Mouse (Mus musculus) kidney, embryonic 16.5 days (tissue): ENCODE data around the gene Klhdc8b. TPM values are rescaled to one million over a fixed set of nuclear protein-coding genes. Genes with fewer than 3 reads are reported as not detected.

Source experiments
- ATAC-seq: fragments of 200-750 bp; cut with Nextera tagmentation; 2 replicates; pipeline ENCODE4 v1.8.0; 2017; ENCODE audit warnings: moderate TSS enrichment; ENCODE audit not compliant: low FRiP score, low TSS enrichment
- H3K27ac ChIP-seq: fragments of 300-500 bp; sonication (generic); 2 replicates; pipeline ENCODE4 v1.5.1; 2014; ENCODE audit warnings: low read length
- H3K27me3 ChIP-seq: fragments of 300-500 bp; sonication (generic); 2 replicates; pipeline ENCODE4 v1.6.1; 2014; ENCODE audit warnings: low read length, control low read depth, mixed read lengths; ENCODE audit not compliant: insufficient read depth
- H3K36me3 ChIP-seq: fragments of 300-500 bp; sonication (generic); 2 replicates; pipeline ENCODE4 v1.6.1; 2014; ENCODE audit warnings: low read length, control low read depth, mixed read lengths; ENCODE audit not compliant: insufficient read depth
- H3K4me1 ChIP-seq: fragments of 300-500 bp; sonication (generic); 2 replicates; pipeline ENCODE4 v1.6.1; 2014; ENCODE audit warnings: low read length, control low read depth, mixed read lengths; ENCODE audit not compliant: insufficient read depth
- H3K4me2 ChIP-seq: fragments of 300-500 bp; sonication (generic); replicated peaks from 2 replicates; pipeline ENCODE4 v1.6.1; 2014; ENCODE audit warnings: low read depth, low read length
- H3K4me3 ChIP-seq: fragments of 300-500 bp; sonication (generic); 2 replicates; pipeline ENCODE4 v1.5.1; 2014; ENCODE audit warnings: mild to moderate bottlenecking, low read length
- H3K9ac ChIP-seq: fragments of 300-500 bp; sonication (generic); replicated peaks from 2 replicates; pipeline ENCODE4 v1.6.1; 2014; ENCODE audit warnings: low read length
- H3K9me3 ChIP-seq: fragments of 300-500 bp; sonication (generic); 2 replicates; pipeline ENCODE4 v1.6.1; 2016; ENCODE audit warnings: low read length, control low read depth
- WGBS: fragments of 180-500 bp; shearing (Covaris S2); extraction: QIAGEN DNeasy Blood & Tissue Kit; methylation state at CpG from one replicate; pipeline ENCODE4 v1.1.7; 2014; 5-methylcytosine and 5-hydroxymethylcytosine counted together
- polyA plus RNA-seq: library from polyadenylated mRNA; unstranded; fragments of >200 nt; fragmentation: Nextera tagmentation; extraction: Ambion mirVana; gene quantifications from 2 replicates; pipeline ENCODE4 v1.2.1, GENCODE M21; 2015

Klhdc8b gene
- polyA plus RNA-seq, 1 experiment from 2014 or later: 38.8 TPM

DNA sequence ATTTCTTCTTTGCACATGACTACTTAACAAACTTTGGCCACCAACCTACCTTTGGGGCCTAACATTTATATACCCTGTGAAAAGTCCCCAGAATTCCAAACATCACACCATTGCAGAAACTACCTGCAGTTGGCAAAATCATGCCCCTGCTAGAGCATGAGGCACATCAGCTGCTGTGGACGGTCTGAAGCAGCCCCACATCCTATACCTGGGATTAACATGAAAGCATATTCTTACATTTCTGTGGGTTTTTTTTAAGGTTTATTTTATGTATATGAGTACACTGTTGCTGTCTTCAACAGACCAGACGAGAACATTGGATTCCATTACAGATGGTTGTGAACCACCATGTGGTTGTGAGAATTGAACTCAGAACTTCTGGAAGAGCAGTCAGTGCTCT is 4.8 kb upstream of the Klhdc8b start:
- 81% methylated on average over 2 of the region's 2 CpGs for whole genome bisulfite sequencing
- Histone ChIP-seq H3K4me1 (peaks cover 15% of the 10 kb centered on the region), H3K9me3 (peaks cover 4% of the 10 kb centered on the region; the same call in 1 of the 2 replicates), H3K27me3 (no peaks in the 10 kb centered on the region), H3K4me3 (no peak overlapping the region), H3K9ac (no peak overlapping the region), H3K36me3 (peaks cover 40% of the 10 kb centered on the region), H3K4me2 (no peak overlapping the region), H3K27ac (no peak overlapping the region)
- ATAC-seq: no peak

GRCm38 (mm10) chr9:108463713-108464112 is 2.3 kb upstream of the Klhdc8b start:
- H3K4me3 ChIP-seq: no peak overlapping the region
- 90% methylated on average over 9 of the region's 9 CpGs for WGBS

DNA sequence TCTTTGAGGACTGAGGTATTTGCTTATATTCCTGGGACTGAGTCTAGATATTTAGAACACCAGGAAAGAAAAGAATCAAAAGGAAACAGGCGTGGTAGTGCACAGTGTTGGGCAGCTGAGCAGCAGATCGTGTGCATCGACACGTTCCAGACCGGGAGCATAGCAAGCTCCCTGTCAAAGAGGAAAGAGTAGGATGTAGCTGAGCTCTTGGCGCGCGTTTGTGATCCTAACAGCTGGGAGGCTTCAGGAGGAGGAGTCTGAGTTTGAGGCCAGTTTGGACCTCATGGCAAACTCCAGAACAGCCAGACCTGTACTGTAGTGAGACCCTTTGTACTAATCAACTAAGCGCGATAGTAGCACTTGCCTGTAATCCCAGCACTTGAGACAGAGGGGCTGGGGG is 811 bp upstream of the Klhdc8b start:
- Histone ChIP-seq H3K9me3 (no peaks in the 10 kb centered on the region), H3K4me1 (peaks cover 17% of the 10 kb centered on the region), H3K9ac (0 out of 2 replicates have a peak overlapping the region, but pooled peaks have one; percentile 7), H3K4me2 (peak overlapping the region; percentile 85), H3K27me3 (no peaks in the 10 kb centered on the region), H3K36me3 (peaks cover 35% of the 10 kb centered on the region), H3K4me3 (no peak overlapping the region; the same call in 1 of the 2 replicates), H3K27ac (peak overlapping the region; percentile 96)
- peak; percentile 46; the same call in 1 of the 2 replicates for ATAC-seq
- 52% methylated on average over 10 of the region's 10 CpGs for WGBS

More at GRCm38 (mm10) chr9:108463713-108464112, 2.3 kb upstream of the Klhdc8b start:
- Histone ChIP-seq H3K9ac (no peak overlapping the region), H3K36me3 (peaks cover 40% of the 10 kb centered on the region), H3K9me3 (peaks cover 4% of the 10 kb centered on the region; the same call in 1 of the 2 replicates), H3K27ac (no peak overlapping the region), H3K4me1 (peaks cover 17% of the 10 kb centered on the region), H3K4me2 (no peak overlapping the region), H3K27me3 (no peaks in the 10 kb centered on the region)
- ATAC-seq: no peak

- H3K36me3 ChIP-seq: peaks cover 35% of the 10 kb centered on the region
- peak overlapping the region; percentile 84 for H3K4me3 ChIP-seq
- WGBS: 85% methylated on average over 5 of the region's 5 CpGs
- peaks cover 17% of the 10 kb centered on the region for H3K4me1 ChIP-seq
- no peak for ATAC-seq
- peak overlapping the region; percentile 91; the same call in 1 of the 2 replicates for H3K9ac ChIP-seq
- no peaks in the 10 kb centered on the region for H3K27me3 ChIP-seq
- peak overlapping the region; percentile 96 for H3K27ac ChIP-seq
- H3K4me2 ChIP-seq: peak overlapping the region; percentile 85
- no peaks in the 10 kb centered on the region for H3K9me3 ChIP-seq
These were observed 294 bp upstream of the Klhdc8b start for GRCm38 (mm10) chr9:108461675-108462074.

DNA sequence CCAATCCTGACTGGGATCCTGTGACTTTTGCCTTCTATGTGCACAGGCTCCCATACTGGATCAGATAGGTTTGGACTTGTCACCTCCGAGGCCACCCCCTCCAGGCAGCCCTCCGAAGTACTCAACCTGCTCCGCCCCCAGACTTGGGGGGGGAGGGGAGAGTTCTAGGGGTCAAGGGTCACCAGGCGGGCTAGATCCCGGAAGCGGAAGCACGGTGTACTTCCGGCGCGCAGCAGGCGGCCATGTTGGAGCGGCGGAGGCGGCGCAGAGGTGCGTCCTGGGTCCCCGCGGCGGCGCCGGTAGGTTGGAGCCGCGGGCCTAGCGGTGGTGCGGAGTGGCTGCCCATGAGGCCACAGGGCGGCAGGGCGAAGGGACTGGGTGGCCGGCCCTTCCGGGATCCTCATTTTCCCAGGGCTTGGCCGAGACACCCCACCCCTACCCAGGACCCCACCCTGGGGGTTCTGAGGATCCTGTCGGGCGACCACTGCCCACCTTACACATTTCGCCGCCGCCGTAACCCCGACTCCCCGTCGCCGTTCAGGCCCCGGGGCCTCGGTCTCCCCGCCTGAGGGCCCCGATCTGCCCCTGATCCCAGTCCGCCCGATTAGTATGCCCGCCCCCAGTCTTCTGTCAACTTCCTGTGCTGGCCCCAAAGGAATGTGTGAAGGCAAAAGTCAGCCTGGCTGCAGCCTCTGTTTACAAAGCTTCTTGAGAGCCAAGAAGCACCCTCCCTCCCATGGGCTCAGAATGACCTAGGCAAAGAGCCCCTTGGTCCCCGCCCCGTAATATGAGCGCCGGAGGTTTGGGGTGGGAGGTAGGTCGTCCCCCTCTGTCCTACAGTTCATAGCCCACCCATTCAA is 832 bp downstream of the Klhdc8b start, which contains the start of gene Ccdc71:
TSS of gene Ccdc71 (plus strand) at position 209 of the 860 bp plus-strand sequence.
- H3K27me3 ChIP-seq: no peaks in the 10 kb centered on the region
- H3K4me1 ChIP-seq: peaks cover 17% of the 10 kb centered on the region
- H3K9ac ChIP-seq: peak within 1 kb of the TSS; percentile 91
- peaks cover 25% of the 10 kb centered on the region for H3K36me3 ChIP-seq
- WGBS: under 1% methylated on average over 46 of the region's 52 CpGs
- H3K27ac ChIP-seq: peak within 1 kb of the TSS; percentile 96
- peak within 1 kb of the TSS; percentile 85 for H3K4me2 ChIP-seq
- peak within 1 kb of the TSS; percentile 84 for H3K4me3 ChIP-seq
- peak; percentile 78 for ATAC-seq
- H3K9me3 ChIP-seq: no peaks in the 10 kb centered on the region

DNA sequence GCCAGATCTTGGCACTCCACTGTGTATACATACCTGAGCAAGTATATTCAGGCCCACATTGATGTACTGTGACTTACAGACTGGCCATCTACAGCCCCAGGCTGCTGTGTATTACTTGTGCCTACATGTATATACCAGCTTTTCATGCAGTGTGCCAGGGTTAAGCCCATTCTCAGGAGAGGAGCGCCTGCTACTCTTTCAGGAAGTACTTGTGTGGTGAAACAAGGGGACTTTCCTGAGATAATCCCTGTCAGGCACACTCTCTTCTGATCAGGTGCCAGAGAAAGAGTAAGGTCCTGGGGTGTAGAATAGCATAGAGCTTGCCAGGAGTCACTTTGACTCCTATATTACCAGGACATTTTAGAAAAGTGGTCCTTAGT is 1.5 kb downstream of the Klhdc8b start:
- Histone ChIP-seq H3K9me3 (no peaks in the 10 kb centered on the region), H3K9ac (peak overlapping the region; percentile 91; the same call in 1 of the 2 replicates), H3K4me2 (peak overlapping the region; percentile 85), H3K27ac (peak overlapping the region; percentile 96), H3K4me3 (peak overlapping the region; percentile 84), H3K27me3 (no peaks in the 10 kb centered on the region), H3K36me3 (peaks cover 19% of the 10 kb centered on the region), H3K4me1 (peaks cover 17% of the 10 kb centered on the region)
- no peak for ATAC-seq
- 82% methylated on average over 1 of the region's 1 CpGs for WGBS

DNA sequence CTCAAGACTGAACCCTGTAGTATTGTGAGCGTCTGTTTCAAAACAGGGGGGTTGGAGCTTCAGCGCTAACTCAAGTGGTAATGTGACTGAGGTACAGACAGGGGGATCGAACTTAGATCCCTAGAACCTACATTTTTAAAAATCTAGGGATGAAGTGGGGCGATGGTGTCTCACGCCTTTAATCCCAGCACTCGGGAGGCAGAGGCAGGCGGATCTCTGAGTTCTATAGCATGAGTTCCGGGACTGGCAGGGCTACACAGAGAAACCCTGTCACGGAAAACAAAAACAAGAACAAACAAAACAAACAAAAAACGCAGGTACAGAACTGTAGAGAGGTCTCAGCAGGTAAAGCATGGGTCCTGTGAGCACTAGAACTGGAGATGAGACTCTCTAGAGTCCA is 4.4 kb downstream of the Klhdc8b start:
- WGBS: 87% methylated on average over 10 of the region's 10 CpGs
- H3K4me1 ChIP-seq: peaks cover 11% of the 10 kb centered on the region
- H3K9me3 ChIP-seq: no peaks in the 10 kb centered on the region
- H3K4me3 ChIP-seq: no peak overlapping the region
- no peak overlapping the region for H3K27ac ChIP-seq
- H3K4me2 ChIP-seq: no peak overlapping the region
- no peak overlapping the region for H3K9ac ChIP-seq
- ATAC-seq: no peak
- H3K27me3 ChIP-seq: no peaks in the 10 kb centered on the region
- H3K36me3 ChIP-seq: no peaks in the 10 kb centered on the region

DNA sequence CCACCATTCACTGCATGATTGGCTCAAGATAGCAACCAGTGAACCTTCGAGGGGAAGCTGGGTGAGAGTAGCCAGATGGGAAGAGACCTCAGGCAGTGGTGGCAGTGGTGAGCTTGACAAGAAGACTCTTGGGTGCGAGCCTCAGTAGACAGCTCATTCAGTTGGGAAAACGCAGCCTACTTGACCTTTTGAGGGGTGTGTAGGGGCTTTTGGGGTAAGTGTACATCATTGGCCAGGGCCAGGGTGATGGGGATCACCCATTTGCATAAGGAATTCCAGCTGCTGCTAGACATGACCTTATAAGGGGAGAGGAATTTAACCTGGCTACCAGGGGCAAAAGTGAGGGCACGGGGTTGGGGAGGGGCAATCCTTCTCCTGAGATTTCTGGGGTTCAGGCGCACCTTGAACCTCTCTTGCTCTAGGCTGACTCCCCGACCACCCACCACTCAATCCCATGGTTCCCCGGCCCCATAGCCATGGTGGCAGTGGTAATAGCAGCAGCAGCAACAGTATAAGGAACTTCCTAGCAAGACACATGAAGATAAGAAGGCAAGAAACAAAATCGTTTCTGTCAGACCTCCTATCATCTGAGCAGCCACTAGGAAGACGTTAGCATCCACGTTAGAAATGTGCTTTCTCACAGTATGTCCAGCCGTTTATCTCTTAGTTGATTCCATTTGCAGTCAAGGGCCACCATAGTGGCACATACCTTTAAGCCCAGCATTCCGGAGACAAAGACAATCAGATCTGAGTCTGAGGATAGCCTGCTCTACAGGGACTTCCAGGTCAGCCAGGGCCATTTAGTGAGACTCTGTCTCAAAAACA is 5.4 kb downstream of the Klhdc8b start:
- Histone ChIP-seq H3K27me3 (no peaks in the 10 kb centered on the region), H3K4me3 (no peak overlapping the region), H3K9ac (no peak overlapping the region), H3K36me3 (0 out of 2 replicates have a peak, but pooled peaks cover under 1% of the 10 kb centered on the region), H3K9me3 (no peaks in the 10 kb centered on the region), H3K4me1 (peaks cover 11% of the 10 kb centered on the region), H3K27ac (no peak overlapping the region), H3K4me2 (no peak overlapping the region)
- ATAC-seq: no peak
- 79% methylated on average over 12 of the region's 12 CpGs for WGBS

DNA sequence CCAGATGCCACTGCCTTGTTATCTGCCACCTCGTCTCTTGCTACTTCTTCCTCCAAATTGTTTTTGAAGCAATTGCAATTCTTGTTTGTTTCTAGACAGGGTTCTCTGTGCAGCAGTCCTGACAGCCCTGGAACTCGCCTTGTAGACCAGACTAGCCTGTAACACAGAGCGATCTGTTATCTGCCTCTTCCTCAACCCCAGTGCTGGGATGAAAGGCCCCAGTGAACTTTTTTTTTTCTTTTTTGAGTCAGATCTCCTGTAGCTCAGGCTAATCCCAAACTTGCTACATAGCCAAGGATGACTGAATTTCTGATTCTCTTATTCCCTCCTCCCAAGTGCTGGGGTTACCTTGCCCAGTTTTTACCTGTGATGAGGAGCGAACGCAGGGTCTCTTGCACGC is 7.0 kb downstream of the Klhdc8b start:
- Histone ChIP-seq H3K27ac (no peak overlapping the region), H3K4me2 (no peak overlapping the region), H3K4me1 (peaks cover 25% of the 10 kb centered on the region), H3K36me3 (0 out of 2 replicates have a peak, but pooled peaks cover 3% of the 10 kb centered on the region), H3K27me3 (no peaks in the 10 kb centered on the region), H3K4me3 (no peak overlapping the region), H3K9ac (no peak overlapping the region), H3K9me3 (no peaks in the 10 kb centered on the region)
- ATAC-seq: no peak
- WGBS: 91% methylated on average over 6 of the region's 6 CpGs
